Mouse (Mus musculus) cerebellum, adult 9-11 months (tissue): ENCODE measurements around the gene Pitpnm2.

Source experiments
- DNase-seq: peaks from one replicate; pipeline ENCODE4 v3.0.0; 2022

Pitpnm2 gene

GRCm38 (mm10) chr5:124247296-124247695 lies 2.3 kb downstream of the Pitpnm2 start:
- no peak for DNase-seq

DNA sequence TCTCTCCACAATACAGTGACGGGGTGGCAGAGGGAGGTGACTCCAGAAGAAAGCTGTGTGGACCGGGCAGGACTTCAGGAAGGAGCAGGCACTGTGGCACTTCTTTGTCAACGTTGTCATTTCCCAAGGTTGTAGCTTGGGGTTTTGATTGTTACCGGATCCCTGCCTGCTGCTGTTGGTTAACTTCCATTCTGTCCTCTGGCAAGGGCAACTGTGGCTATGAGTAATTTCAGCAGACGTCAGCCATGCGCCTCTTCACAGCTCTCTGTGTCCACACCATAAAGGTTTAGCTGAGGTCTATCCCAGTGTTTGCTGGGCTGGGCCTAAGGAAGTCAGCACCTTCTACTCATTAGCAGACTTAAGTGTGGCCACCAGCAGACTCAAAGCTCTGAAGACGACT lies 4.7 kb downstream of the Pitpnm2 start:
- no peak for DNase-seq

- no peak for DNase-seq
Measured at GRCm38 (mm10) chr5:124244449-124244848, 5.1 kb downstream of the Pitpnm2 start.

GRCm38 (mm10) chr5:124243236-124243901 lies 6.2 kb downstream of the Pitpnm2 start:
- DNase-seq = no peak

- no peak for DNase-seq
Measured at GRCm38 (mm10) chr5:124241686-124242444, 7.7 kb downstream of the Pitpnm2 start.

DNA sequence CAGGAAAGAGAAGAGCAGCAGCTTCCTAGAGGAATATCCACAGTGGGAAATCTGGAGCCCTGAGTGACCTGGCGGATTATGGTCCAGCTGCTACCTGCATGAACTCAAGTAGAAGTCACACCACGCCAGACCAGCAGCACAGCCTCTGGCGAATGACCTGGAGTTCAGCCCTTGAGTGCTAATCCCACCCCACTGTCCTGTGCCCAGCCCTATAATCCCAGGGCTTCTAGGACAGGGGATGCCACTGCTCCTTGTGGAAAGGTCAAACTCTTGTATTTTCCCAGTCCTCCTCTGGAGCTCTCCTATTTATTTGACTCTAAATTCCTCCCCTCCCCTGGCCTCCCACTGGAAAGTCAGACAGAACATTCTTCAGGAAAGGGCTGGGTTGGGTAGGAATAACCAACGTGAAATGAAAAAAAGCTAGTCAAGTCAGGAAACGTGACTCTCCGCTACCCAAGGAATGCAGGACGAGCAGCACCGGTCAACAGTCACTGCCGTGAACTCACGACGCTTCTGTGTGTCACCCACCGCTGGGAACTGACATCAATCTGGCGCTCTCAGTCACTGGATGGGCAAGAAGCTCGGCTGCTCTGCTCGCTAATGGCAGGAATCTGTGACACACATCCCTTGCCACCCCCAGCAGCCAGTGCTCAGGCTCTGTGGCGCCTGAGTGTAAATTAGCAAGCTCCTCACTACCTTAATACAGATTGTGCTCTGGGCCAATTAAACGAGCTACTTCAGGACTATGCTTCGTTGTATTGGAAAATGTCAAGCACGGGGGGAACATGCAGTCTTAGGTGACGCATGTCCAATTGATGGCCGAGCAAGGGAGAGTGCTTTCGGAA lies 8.5 kb downstream of the Pitpnm2 start:
- peak; percentile 5 for DNase-seq

DNA sequence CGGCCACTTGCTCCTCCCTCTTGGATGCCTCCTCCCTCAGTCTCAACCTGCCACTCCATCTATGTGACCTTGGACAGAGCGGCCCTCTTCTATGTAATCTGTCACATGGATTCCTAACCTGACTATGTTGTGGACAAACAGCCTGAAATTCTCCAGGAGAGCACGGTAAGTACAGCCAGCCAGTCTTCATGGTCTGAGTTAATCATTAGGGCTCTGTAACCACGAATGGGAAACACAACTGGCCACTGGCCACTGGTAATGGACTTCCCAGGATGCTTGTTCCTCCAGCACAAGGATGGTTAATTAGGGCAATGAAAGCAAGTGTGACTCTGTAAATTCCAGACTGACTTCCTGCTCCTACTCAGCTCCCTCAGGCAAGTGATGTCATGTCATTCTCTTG lies 13.4 kb downstream of the Pitpnm2 start:
- DNase-seq = no peak

DNA sequence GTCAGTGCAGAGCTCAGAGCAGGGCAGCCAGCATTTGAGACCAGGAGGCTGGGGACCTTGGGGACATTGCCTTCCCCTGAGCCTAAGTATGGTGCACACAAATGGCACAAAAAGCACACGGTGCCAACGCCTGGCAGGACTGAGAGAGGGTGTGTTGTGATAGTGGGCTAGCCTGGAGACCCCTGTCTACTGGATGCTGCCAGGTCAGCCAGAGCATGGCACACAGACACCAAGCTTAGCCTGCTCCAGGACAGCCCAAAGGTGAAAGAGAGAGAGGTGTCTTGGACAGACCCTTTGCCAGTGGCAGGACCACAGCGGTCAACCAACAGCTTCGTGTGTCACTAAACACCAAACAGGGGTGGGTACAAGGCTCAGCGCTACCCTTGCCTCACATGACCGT lies 14.8 kb downstream of the Pitpnm2 start:
- no peak for DNase-seq

- peak; percentile 55 for DNase-seq
Measured at GRCm38 (mm10) chr5:124233874-124234661, 15.5 kb downstream of the Pitpnm2 start.

DNA sequence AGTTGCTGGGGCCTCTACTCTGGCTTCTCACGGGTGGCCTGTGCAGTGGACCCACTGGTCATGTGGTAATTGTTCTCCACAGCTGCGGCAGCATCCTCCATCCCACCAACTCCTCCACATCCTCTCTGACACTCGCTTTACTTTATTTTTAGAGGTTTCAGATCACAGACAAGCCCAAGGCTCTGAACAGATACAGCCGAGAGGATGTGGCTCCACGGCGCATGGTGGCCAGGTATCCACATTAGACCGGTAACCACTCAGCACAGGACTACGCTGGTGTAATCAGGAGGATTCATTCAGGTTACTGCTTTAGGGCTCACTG lies 16.5 kb downstream of the Pitpnm2 start:
- DNase-seq = no peak

DNA sequence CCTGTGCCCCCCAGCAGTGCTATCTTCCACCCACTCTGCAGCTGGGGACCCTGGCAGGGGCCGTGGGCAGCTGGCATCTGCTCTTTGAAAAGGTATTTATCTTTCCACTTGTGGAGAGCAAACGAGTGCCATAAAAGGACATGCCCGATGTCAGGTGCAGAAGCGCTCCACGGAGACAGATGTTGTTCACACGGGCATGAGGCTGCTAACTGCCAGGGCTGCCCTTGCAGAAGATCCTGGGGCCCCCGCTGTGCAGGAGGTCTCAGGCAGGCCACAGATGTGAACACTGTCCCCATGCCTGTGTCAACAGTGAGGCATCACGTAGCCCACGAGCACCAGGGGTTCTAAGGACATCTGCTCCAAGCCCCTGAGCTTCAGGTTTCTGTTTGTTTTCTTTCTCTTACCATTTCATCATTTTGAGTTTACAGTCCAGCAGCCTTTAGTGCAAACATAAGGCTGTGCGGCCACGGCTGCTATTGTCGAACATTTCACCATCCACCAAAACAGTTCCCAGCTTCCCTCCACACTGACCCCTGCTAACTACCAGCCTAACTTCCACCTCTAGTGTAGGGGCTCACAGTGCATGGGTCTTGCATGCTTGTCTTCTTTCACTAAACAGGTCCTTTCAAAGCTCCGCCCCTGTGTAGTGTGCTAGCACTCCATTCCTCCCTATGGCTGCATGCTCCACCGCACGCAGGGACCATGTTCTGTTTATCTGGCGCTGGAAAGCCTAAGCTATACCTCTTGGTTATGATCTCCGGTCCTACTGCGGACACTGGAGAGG lies 17.0 kb downstream of the Pitpnm2 start:
- no peak for DNase-seq

DNA sequence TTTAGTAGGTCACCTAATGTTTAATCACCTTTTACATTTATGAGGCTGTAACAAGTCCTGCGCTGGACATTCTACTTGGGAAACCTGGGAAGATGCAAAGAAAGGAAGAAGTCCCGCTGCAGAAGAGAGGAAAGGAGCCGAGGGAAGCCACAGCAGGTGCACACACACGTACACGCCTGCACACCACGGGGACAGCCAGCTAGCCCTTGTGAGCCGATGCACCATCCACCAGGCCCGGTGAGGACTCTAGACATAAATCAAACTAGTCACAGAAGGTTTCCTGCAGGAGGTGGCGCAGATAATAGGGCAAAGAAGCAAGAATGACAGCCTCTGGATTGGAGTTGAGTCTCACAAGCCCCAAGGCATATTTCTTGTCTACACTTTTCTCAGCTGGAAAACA lies 19.1 kb downstream of the Pitpnm2 start:
- DNase-seq = no peak

GRCm38 (mm10) chr5:124227193-124227592 lies 22.4 kb downstream of the Pitpnm2 start:
- DNase-seq = no peak

DNA sequence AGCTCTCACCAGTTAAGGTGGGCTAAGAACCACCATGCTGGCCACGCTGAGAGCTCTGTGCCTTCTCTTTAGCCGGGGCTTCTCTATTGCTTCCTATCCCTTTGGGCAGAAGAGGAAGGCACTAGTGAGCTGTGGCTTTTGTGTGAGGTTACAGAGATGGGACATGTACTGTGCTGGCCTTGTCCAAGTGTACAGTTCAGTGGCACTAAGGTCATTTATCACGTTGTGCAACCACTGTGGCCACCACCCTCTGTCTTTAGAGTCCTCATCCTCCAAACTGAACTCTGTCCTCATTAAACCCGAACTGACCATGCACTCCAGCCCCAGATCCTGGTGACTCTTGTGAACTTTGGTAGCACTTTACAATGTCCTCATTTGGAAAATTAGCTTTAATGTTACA lies 23.1 kb downstream of the Pitpnm2 start:
- DNase-seq = no peak

- DNase-seq = no peak
Measured at GRCm38 (mm10) chr5:124225891-124226290, 23.7 kb downstream of the Pitpnm2 start.

GRCm38 (mm10) chr5:124224321-124225092 lies 25.1 kb downstream of the Pitpnm2 start:
- DNase-seq = no peak

- no peak for DNase-seq
Measured at GRCm38 (mm10) chr5:124223574-124223973, 26.0 kb downstream of the Pitpnm2 start.

GRCm38 (mm10) chr5:124222696-124223095 lies 26.9 kb downstream of the Pitpnm2 start:
- DNase-seq = no peak

DNA sequence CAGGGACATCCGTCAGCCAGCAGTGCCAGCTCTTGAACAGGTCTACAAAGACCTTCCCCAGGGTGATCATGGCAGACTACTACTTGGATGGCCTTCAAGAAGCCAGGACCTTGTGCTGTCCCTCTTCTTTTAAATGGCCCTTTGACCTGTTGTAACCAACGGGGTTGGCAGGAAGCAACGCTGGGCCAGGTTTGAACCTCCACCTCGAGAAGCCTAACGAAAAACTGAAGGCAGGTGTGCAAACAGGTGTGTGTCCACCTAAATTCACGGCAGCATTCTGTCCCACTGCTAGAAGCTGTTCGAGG lies 27.9 kb downstream of the Pitpnm2 start:
- no peak for DNase-seq

DNA sequence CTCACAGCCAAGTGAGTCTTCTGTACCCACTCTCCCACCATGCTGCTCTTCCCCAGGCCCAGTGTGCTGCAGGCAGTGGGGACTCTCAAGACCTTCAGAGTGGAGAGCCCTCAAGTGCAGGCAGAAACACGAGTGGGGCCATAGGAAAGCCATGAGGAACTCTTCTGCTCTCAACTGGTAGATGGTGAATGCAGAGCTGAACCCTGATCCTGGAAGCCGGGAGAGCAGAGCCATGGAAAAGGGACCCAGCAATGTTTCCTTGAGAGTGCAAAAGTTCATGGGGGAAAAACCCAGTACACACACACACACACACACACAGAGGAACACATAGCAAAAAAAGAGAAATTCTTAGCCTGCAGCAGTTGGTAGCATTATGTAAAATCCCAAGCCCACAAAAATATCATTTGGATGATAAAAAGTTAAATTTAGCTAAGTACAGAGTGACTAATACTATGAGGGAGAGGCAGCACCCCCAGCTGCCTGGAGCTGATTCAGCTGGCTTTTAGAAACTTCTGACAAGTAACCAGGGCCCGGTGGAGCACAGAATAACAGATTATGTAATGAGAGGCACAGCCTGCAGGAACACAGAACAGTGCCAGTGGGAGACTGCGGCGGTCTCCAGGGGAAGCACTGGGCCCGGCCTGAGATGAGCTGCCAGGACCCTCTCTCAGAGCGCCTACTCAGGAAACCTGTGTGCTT lies 28.4 kb downstream of the Pitpnm2 start:
- peak; percentile 66 for DNase-seq

DNA sequence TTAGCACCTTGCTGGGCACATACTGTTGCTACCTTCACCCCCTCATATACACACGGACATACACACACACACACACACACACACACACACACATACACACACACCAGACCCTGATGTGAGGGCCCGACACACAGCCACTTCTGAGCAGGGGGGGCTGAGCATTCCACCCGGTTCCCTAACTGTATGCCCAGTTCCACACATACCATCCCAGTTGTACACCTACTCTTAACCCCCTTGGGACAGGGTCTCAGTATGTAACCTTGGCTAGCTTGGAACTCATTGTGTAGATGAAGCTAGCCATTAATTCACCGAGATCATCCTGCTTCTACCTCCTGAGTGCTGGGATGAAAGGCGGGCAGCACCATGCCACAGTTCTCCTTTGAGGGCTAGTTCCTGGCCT lies 29.0 kb downstream of the Pitpnm2 start:
- DNase-seq = no peak
